Mouse (Mus musculus): ENCODE results near the gene Entr1.

DNA sequence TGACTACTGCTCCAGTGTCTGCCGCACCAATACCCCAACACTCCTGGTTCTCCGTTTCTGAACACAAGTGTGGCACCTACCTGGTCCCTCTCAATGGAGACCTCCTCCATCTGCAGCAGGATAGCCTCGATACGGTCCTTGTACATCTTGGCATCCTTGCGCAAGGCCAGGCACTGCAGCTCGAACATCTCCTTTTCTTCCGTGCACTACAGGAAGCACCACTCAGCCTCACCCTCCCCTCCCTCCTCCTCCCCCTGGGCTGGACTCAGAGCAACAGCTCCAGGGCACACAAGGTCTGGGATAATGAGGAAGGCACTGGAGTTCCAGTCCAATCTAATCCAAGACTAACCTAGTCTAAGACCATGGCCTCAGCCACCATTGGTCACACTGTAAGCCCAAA lies 32.4 kb downstream of the Entr1 start:
- no peak for TF ChIP-seq GATA1 (IDR thresholded peaks at IDR 0.05; ENCODE audit: low read length)
- no peak for TF ChIP-seq TAL1 (IDR thresholded peaks at IDR 0.05; ENCODE audit: low read length)

Data from erythroblast, embryonic 14.5 days (primary cell).